Mouse (Mus musculus) ES-Bruce4 (cell line): ENCODE data around the gene Dnm1. TPM values are rescaled to one million over a fixed set of nuclear protein-coding genes. Genes with fewer than 3 reads are reported as not detected.

Experiments used
- H3K27ac ChIP-seq: 2 replicates; pipeline ENCODE4 v1.5.1; 2012; ENCODE audit warnings: low read length, inconsistent platforms; ENCODE audit not compliant: insufficient read depth
- H3K27me3 ChIP-seq: 2 replicates; pipeline ENCODE4 v1.6.1; 2012; ENCODE audit warnings: mild to moderate bottlenecking, low read length, inconsistent platforms; ENCODE audit not compliant: control insufficient read depth, poor library complexity, insufficient read depth, severe bottlenecking
- H3K36me3 ChIP-seq: 2 replicates; pipeline ENCODE4 v1.6.1; 2012; ENCODE audit warnings: inconsistent platforms, mild to moderate bottlenecking, low read length, moderate library complexity; ENCODE audit not compliant: control insufficient read depth, poor library complexity, insufficient read depth, severe bottlenecking
- H3K4me1 ChIP-seq: one replicate; pipeline ENCODE4 v1.8.1; 2011; ENCODE audit warnings: low read length; ENCODE audit not compliant: control insufficient read depth, insufficient read depth
- H3K4me3 ChIP-seq: 2 replicates; pipeline ENCODE4 v1.5.1; 2011; ENCODE audit warnings: low read depth, mild to moderate bottlenecking, low read length
- H3K9ac ChIP-seq: 2 replicates; pipeline ENCODE4 v1.6.1; 2012; ENCODE audit warnings: low read depth, mild to moderate bottlenecking, inconsistent platforms; ENCODE audit not compliant: poor library complexity, severe bottlenecking
- H3K9me3 ChIP-seq: replicated peaks from 2 replicates; pipeline ENCODE4 v1.6.1; 2012; ENCODE audit warnings: mild to moderate bottlenecking, low read length, inconsistent platforms; ENCODE audit not compliant: control insufficient read depth, poor library complexity, insufficient read depth, severe bottlenecking
- CTCF ChIP-seq: IDR thresholded peaks from one replicate; pipeline ENCODE4 v1.8.1; 2011; ENCODE audit warnings: low read depth, low read length
- EP300 ChIP-seq: IDR thresholded peaks from 2 replicates; pipeline ENCODE4 v1.6.1; 2011; ENCODE audit warnings: low read depth, low read length; ENCODE audit not compliant: insufficient read depth
- POLR2A ChIP-seq: IDR thresholded peaks from one replicate; pipeline ENCODE4 v1.8.1; 2011; ENCODE audit warnings: low read length; ENCODE audit not compliant: insufficient read depth
- polyA plus RNA-seq: library from polyadenylated mRNA; stranded (reverse); fragments of >200 nt; gene quantifications from 2 replicates; pipeline ENCODE4 v1.2.4, GENCODE M21; 2011; ENCODE audit warnings: low read depth; ENCODE audit not compliant: missing spikeins, insufficient read depth, insufficient read length

The Dnm1 gene
- polyA plus RNA-seq, 1 experiment, result 11.6 TPM

DNA sequence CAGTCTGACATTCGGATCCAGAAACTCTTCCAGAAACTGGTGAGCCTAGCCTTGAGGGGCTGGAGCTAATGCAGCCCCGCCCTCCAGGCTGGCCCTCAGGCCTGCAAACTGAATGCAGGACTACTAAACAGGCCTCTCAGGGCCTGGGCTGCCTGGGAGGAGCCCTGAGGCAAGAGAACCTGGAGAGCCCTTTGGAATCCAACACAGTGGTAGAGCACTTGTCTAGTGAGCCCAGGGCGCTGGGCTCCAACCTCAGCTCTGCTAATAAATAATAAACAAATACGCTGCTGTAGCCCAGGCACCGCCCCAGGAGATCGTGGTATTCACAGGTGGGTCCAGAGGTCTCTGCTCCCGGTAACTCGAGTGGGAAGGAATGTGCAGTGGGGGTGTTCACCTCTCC lies 37.7 kb upstream of the Dnm1 start:
- Histone ChIP-seq H3K4me3 (no peak overlapping the region), H3K9ac (no peak overlapping the region), H3K9me3 (no peaks in the 10 kb centered on the region; the same call in 1 of the 2 replicates), H3K27ac (no peak overlapping the region), H3K4me1 (no peaks in the 10 kb centered on the region), H3K27me3 (no peaks in the 10 kb centered on the region), H3K36me3 (no peaks in the 10 kb centered on the region)
- TF ChIP-seq POLR2A (no peak), CTCF (no peak), EP300 (0 out of 2 replicates have a peak, but pooled peaks have one; percentile 32)

DNA sequence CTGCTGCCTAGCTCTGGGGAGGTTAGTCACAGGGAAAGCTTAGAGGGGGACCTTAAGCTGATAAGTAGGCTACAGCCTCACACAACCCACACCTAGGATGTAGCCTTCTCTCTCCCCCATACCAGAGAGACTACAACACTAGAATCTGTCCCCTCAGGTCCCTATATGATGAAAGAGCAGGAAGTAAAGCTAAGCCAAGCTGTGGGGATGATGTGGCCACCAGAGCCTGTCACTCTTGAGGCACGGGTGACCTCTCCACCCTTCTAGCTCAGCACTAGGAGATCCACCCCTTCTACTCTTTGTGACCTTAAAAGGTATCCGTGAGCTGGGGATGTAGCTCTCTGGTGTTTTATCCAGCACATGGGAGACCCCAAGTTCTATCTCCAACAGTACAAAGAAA lies 36.0 kb upstream of the Dnm1 start:
- H3K27me3 ChIP-seq, result no peaks in the 10 kb centered on the region
- H3K4me3 ChIP-seq, result no peak overlapping the region
- no peak overlapping the region for H3K9ac ChIP-seq
- no peaks in the 10 kb centered on the region; the same call in 1 of the 2 replicates for H3K9me3 ChIP-seq
- H3K4me1 ChIP-seq, result no peaks in the 10 kb centered on the region
- TF ChIP-seq EP300, result no peak
- TF ChIP-seq CTCF, result no peak
- TF ChIP-seq POLR2A, result no peak
- no peak overlapping the region for H3K27ac ChIP-seq
- no peaks in the 10 kb centered on the region for H3K36me3 ChIP-seq

DNA sequence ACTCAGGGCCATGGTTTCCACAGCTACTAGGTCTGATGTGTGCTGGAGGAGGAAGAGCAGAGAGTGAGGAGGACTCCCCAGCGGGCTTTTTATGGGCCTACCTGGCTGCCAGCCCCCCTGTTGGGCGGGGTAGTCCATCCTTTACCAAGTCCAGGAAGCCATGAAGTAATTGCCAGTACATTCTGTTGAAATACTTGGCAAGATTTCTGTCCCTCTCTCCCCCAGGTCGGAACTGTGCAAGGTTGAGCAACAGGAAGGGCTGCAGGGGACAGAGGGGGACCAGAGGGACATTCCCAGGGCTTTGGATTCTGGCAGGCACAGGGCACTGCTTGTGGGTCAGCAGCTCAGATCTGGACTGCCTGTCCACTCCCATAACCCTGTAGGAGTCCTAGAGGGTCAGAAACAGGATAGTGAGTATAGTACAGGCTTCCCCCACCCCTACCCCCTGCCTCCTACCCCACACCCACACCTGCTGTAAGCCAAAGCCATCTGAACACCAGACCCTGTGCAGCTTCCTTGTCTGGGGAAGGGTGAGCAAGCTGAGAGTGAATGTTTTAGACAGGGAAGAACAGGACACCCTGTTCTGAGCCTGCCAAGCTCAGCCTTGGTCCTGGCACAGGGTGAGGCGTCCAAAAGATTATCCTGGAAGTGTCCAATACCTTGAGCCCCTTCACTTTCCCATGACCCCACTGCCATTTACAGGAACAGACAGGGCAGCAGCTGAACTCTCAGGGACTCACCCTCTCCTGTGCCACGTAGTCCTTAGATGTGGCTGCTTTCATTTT lies 34.8 kb upstream of the Dnm1 start, which contains the start of gene Lcn2:
Lcn2 (minus strand) TSS at position 547 of the 785 bp plus-strand sequence.
- TF ChIP-seq CTCF (no peak), EP300 (no peak), POLR2A (no peak)
- no peaks in the 10 kb centered on the region for H3K4me1 ChIP-seq
- no peaks in the 10 kb centered on the region for H3K36me3 ChIP-seq
- no peak within 1 kb of the TSS for H3K27ac ChIP-seq
- H3K27me3 ChIP-seq, result no peaks in the 10 kb centered on the region
- H3K9ac ChIP-seq, result no peak within 1 kb of the TSS
- H3K9me3 ChIP-seq, result no peaks in the 10 kb centered on the region
- H3K4me3 ChIP-seq, result no peak within 1 kb of the TSS

DNA sequence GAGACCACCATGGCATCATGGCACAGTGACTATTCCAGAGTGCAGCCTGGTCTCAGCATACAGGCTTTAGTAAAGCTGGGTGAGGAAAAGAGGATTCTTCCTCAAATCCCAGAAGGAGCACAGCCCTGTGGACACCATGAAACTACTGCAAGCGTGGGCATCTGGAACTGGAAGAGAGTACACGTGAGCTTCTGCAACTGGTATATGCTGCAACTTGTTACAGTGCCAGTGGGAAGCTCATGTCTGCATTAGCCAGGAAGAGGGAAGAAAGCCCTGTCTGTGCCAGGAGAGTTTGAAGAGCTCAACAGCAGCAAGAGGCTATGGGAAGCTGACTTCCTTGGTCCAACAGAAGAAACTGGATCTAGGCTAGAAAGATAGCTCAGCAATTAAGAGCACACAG lies 29.6 kb upstream of the Dnm1 start:
- no peaks in the 10 kb centered on the region for H3K36me3 ChIP-seq
- no peak overlapping the region for H3K27ac ChIP-seq
- no peaks in the 10 kb centered on the region for H3K9me3 ChIP-seq
- H3K4me3 ChIP-seq, result no peak overlapping the region
- no peak overlapping the region for H3K9ac ChIP-seq
- no peaks in the 10 kb centered on the region for H3K27me3 ChIP-seq
- TF ChIP-seq CTCF, result no peak
- no peak for TF ChIP-seq EP300
- TF ChIP-seq POLR2A, result no peak
- H3K4me1 ChIP-seq, result no peaks in the 10 kb centered on the region

DNA sequence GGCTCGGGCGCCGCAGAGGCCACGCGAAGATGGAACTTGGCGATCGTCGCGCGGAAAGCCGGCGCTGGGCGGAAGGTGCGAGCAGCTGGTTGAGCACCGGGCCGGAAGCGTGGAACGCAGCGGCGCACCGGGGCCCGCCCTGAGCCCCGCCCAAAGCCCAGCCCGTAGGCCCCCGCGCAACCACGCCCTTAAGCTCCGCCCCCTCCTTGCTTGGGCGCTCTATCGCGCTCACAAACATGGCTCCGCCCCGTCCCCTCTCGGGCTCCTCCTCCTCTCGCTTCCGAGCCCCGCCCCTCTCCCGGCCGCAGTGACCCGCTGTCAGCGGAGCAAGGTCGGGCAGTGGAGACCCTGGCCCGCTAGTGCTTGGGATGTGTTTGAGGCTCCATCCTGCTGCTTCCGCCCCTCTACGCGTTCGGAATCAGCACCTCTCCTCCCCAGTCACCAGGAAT lies 28.7 kb upstream of the Dnm1 start, which contains the start of gene 1110008P14Rik:
1110008P14Rik (minus strand) TSS at position 164 of the 449 bp plus-strand sequence.
- TF ChIP-seq EP300 (no peak), POLR2A (no peak), CTCF (no peak)
- H3K9me3 ChIP-seq, result no peaks in the 10 kb centered on the region
- no peaks in the 10 kb centered on the region for H3K27me3 ChIP-seq
- peak within 1 kb of the TSS; percentile 79 for H3K4me3 ChIP-seq
- H3K9ac ChIP-seq, result peak within 1 kb of the TSS; percentile 57
- no peaks in the 10 kb centered on the region for H3K4me1 ChIP-seq
- H3K27ac ChIP-seq, result no peak within 1 kb of the TSS
- H3K36me3 ChIP-seq, result no peaks in the 10 kb centered on the region
